Mouse (Mus musculus): ENCODE measurements around the gene Eef2k. TPM values are rescaled to one million over a fixed set of nuclear protein-coding genes. Genes with fewer than 3 reads are reported as not detected.

Gene Eef2k
- polyA plus RNA-seq, 1 experiment from 2014 or later, result 14.1 TPM

GRCm38 (mm10) chr7:120881451-120881850 is 38.8 kb downstream of the Eef2k start:
- Histone ChIP-seq H3K9ac (ENCODE audit: low read depth, low read length) (no peak overlapping the region), H3K27ac (ENCODE audit: low read depth, low read length) (no peak overlapping the region), H3K9me3 (ENCODE audit: control insufficient read depth) (no peaks in the 10 kb centered on the region), H3K4me2 (replicated peaks; ENCODE audit: low read depth) (no peak overlapping the region), H3K4me3 (ENCODE audit: low read depth, low read length) (no peak overlapping the region), H3K27me3 (replicated peaks; ENCODE audit: control insufficient read depth, insufficient read depth, low read length) (no peaks in the 10 kb centered on the region), H3K36me3 (ENCODE audit: control insufficient read depth, insufficient read depth) (peaks cover 46% of the 10 kb centered on the region), H3K4me1 (replicated peaks; ENCODE audit: control insufficient read depth, insufficient read depth, low read length) (no peaks in the 10 kb centered on the region)
- WGBS, result 81% methylated on average over 2 of the region's 2 CpGs
- ATAC-seq, result no peak
- TF ChIP-seq CTCF (IDR thresholded peaks at IDR 0.05; ENCODE audit: low read depth), result no peak

- no peak overlapping the region for H3K4me2 ChIP-seq (replicated peaks; ENCODE audit: low read depth)
- no peak overlapping the region for H3K27ac ChIP-seq (ENCODE audit: low read depth, low read length)
- no peaks in the 10 kb centered on the region for H3K9me3 ChIP-seq (ENCODE audit: control insufficient read depth)
- peaks cover 58% of the 10 kb centered on the region for H3K36me3 ChIP-seq (ENCODE audit: control insufficient read depth, insufficient read depth)
- TF ChIP-seq CTCF (IDR thresholded peaks at IDR 0.05; ENCODE audit: low read depth), result no peak
- H3K4me1 ChIP-seq (replicated peaks; ENCODE audit: control insufficient read depth, insufficient read depth, low read length), result no peaks in the 10 kb centered on the region
- no peak overlapping the region for H3K9ac ChIP-seq (ENCODE audit: low read depth, low read length)
- H3K4me3 ChIP-seq (ENCODE audit: low read depth, low read length), result no peak overlapping the region
- 86% methylated on average over 4 of the region's 4 CpGs for WGBS
- ATAC-seq, result no peak
- H3K27me3 ChIP-seq (replicated peaks; ENCODE audit: control insufficient read depth, insufficient read depth, low read length), result no peaks in the 10 kb centered on the region
Observed at GRCm38 (mm10) chr7:120882674-120883073, 40.0 kb downstream of the Eef2k start.

DNA sequence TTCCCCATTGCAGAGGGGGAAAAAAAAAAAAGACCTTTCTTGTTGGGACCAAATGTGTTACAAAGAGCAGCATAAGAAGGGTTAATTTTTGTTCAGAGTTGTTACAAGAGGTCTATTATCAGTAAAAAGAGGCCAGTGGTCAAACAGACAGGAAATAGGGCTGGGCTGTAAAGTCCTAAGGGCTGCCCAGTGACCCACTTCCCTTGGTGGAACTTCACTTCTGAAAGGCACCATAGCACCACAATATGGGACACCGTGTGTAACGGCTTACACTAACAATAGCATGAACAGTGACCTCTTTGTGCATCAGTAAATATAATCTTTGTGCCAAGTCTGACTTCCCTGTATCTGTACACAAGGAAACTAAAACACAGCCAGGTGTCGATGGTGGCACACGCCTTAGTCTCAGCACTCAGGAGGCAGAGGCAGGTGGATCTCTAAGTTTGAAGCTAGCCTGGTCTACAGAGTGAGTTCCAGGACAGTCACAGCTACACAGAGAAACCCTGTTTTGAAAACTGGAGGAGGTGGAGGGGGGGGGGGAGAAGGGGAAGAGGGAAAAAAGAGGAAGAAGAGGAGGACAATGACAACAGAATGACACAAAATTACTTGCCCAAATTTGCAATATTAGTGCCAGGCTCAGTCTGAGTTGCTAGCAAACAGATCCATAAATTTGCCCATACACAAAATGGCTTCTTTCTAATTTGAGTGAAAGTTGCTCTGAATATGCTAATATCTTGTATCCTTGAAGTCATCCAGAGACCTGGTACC is 41.1 kb downstream of the Eef2k start:
- H3K4me2 ChIP-seq (replicated peaks; ENCODE audit: low read depth), result no peak overlapping the region
- 61% methylated on average over 4 of the region's 4 CpGs for WGBS
- no peak overlapping the region for H3K4me3 ChIP-seq (ENCODE audit: low read depth, low read length)
- no peak overlapping the region for H3K9ac ChIP-seq (ENCODE audit: low read depth, low read length)
- H3K9me3 ChIP-seq (ENCODE audit: control insufficient read depth), result no peaks in the 10 kb centered on the region
- ATAC-seq, result no peak
- no peaks in the 10 kb centered on the region for H3K4me1 ChIP-seq (replicated peaks; ENCODE audit: control insufficient read depth, insufficient read depth, low read length)
- H3K27ac ChIP-seq (ENCODE audit: low read depth, low read length), result no peak overlapping the region
- TF ChIP-seq CTCF (IDR thresholded peaks at IDR 0.05; ENCODE audit: low read depth), result no peak
- H3K36me3 ChIP-seq (ENCODE audit: control insufficient read depth, insufficient read depth), result peaks cover 59% of the 10 kb centered on the region
- no peaks in the 10 kb centered on the region for H3K27me3 ChIP-seq (replicated peaks; ENCODE audit: control insufficient read depth, insufficient read depth, low read length)

DNA sequence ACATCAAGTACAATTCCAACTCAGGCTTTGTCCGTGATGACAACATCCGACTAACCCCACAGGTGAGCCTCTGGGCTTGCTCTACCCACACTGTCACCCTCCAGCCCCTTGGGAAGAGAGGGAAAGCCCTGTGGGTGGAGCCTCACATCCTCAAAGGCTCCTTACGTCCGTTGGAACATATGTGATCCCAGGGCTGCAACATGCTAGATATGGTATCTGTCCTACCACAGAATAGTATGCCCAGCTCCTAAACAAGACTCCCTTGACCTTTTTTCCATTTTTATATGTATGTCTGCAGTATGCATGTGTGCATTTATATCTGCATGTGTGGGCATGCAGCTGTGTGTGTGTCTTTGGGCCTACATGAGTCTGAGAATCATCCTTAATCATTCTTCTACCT is 42.1 kb downstream of the Eef2k start:
- no peak for ATAC-seq
- no peak for TF ChIP-seq CTCF (IDR thresholded peaks at IDR 0.05; ENCODE audit: low read depth)

DNA sequence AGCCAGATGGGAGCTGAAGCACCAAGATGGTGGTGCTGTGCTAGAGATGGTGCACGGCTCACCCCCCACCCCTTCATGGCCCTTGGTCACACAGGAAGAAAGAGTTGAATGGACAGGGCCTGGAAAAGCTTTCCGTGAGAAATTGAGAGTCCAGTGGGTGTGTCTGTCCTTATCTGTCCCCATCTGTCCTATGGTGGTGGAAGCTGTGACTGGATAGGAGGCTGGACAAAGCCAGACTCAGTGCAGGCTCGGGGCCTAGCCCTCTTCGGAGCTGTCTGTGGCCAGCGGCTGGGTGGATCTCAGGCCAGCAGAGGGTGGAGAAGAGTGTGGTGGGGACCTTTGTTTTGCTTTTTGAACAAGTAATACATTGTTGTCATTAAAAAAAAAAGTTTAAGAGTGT is 50.5 kb downstream of the Eef2k start:
- no peak for TF ChIP-seq CTCF (IDR thresholded peaks at IDR 0.05; ENCODE audit: low read depth)

More for the DNA sequence above, 42.1 kb downstream of the Eef2k start:
- WGBS, result 94% methylated on average over 4 of the region's 4 CpGs
- Histone ChIP-seq H3K27ac (ENCODE audit: low read depth, low read length) (no peak overlapping the region; the same call in 1 of the 2 replicates), H3K4me3 (ENCODE audit: low read depth, low read length) (no peak overlapping the region), H3K4me1 (replicated peaks; ENCODE audit: control insufficient read depth, insufficient read depth, low read length) (no peaks in the 10 kb centered on the region), H3K9me3 (ENCODE audit: control insufficient read depth) (no peaks in the 10 kb centered on the region), H3K9ac (ENCODE audit: low read depth, low read length) (no peak overlapping the region), H3K4me2 (replicated peaks; ENCODE audit: low read depth) (no peak overlapping the region), H3K27me3 (replicated peaks; ENCODE audit: control insufficient read depth, insufficient read depth, low read length) (no peaks in the 10 kb centered on the region), H3K36me3 (ENCODE audit: control insufficient read depth, insufficient read depth) (peaks cover 62% of the 10 kb centered on the region)

DNA sequence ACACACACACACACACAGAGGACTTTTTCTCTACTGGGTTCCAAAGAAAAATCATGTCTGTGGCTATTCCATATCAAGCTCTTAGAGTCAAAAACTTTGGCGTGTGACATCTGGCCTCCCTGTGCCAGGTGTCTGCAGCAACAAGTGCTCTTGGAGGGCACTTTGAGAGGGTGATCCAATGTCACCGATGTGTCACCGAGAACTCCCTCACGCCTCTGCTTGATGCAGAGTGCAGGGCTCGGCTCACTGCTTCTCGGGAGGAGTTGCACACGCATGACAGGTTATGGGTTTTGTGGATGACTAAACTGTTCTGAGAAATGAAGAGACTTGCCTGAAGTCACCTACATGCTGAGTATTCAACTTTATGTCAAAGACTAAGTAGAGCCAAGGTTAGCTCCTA is 54.4 kb downstream of the Eef2k start:
- WGBS, result 93% methylated on average over 7 of the region's 7 CpGs
- no peaks in the 10 kb centered on the region for H3K27me3 ChIP-seq (replicated peaks; ENCODE audit: control insufficient read depth, insufficient read depth, low read length)

More for the DNA sequence above, 50.5 kb downstream of the Eef2k start:
- H3K9ac ChIP-seq (ENCODE audit: low read depth, low read length), result no peak overlapping the region
- WGBS, result 69% methylated on average over 5 of the region's 5 CpGs
- no peak overlapping the region for H3K4me3 ChIP-seq (ENCODE audit: low read depth, low read length)
- no peak for ATAC-seq
- no peak overlapping the region for H3K4me2 ChIP-seq (replicated peaks; ENCODE audit: low read depth)
- H3K27me3 ChIP-seq (replicated peaks; ENCODE audit: control insufficient read depth, insufficient read depth, low read length), result no peaks in the 10 kb centered on the region
- peaks cover 84% of the 10 kb centered on the region for H3K36me3 ChIP-seq (ENCODE audit: control insufficient read depth, insufficient read depth)
- no peak overlapping the region for H3K27ac ChIP-seq (ENCODE audit: low read depth, low read length)
- no peaks in the 10 kb centered on the region for H3K9me3 ChIP-seq (ENCODE audit: control insufficient read depth)
- no peaks in the 10 kb centered on the region for H3K4me1 ChIP-seq (replicated peaks; ENCODE audit: control insufficient read depth, insufficient read depth, low read length)

More for the DNA sequence above, 54.4 kb downstream of the Eef2k start:
- Histone ChIP-seq H3K4me1 (replicated peaks; ENCODE audit: control insufficient read depth, insufficient read depth, low read length) (no peaks in the 10 kb centered on the region), H3K4me2 (replicated peaks; ENCODE audit: low read depth) (no peak overlapping the region), H3K9ac (ENCODE audit: low read depth, low read length) (no peak overlapping the region), H3K4me3 (ENCODE audit: low read depth, low read length) (no peak overlapping the region), H3K9me3 (ENCODE audit: control insufficient read depth) (no peaks in the 10 kb centered on the region), H3K27ac (ENCODE audit: low read depth, low read length) (no peak overlapping the region), H3K36me3 (ENCODE audit: control insufficient read depth, insufficient read depth) (peaks cover 79% of the 10 kb centered on the region)
- TF ChIP-seq CTCF (IDR thresholded peaks at IDR 0.05; ENCODE audit: low read depth), result no peak
- no peak for ATAC-seq

All from intestine, postnatal 0 days (tissue).